Mouse (Mus musculus) spleen, adult 2 months (tissue): Measurements from ENCODE around the gene Itpkc. TPM values are rescaled to one million over a fixed set of nuclear protein-coding genes. Genes with fewer than 3 reads are reported as not detected.

ENCODE experiments used
- DNase-seq, 2 experiments: peaks; one replicate each; pipeline versions ENCODE4 v3.0.0 to v3.0.0-alpha.2; 2012 to 2021; ENCODE audit warnings: low spot score in 2 of 2, low read depth in 1 of 2
- H3K27ac ChIP-seq: fragments of 200-500 bp; 2 replicates; pipeline ENCODE4 v1.5.1; 2012; ENCODE audit warnings: low read length, inconsistent platforms; ENCODE audit not compliant: insufficient read depth
- H3K27me3 ChIP-seq: fragments of 200-500 bp; 2 replicates; pipeline ENCODE4 v1.6.1; 2012; ENCODE audit warnings: mild to moderate bottlenecking, moderate library complexity, low read length, inconsistent platforms; ENCODE audit not compliant: control insufficient read depth, insufficient read depth
- H3K36me3 ChIP-seq: fragments of 200-500 bp; 2 replicates; pipeline ENCODE4 v1.6.1; 2012; ENCODE audit warnings: mild to moderate bottlenecking, low read length, inconsistent platforms; ENCODE audit not compliant: control insufficient read depth, insufficient read depth
- H3K4me1 ChIP-seq: fragments of 200-500 bp; 2 replicates; pipeline ENCODE4 v1.6.1; 2011; ENCODE audit warnings: inconsistent platforms; ENCODE audit not compliant: control insufficient read depth, insufficient read depth, insufficient read length
- H3K4me3 ChIP-seq: fragments of 200-500 bp; 2 replicates; pipeline ENCODE4 v1.5.1; 2011; ENCODE audit warnings: mild to moderate bottlenecking, inconsistent platforms; ENCODE audit not compliant: insufficient read depth, insufficient read length; ENCODE audit errors: extremely low read depth
- CTCF ChIP-seq: fragments of 200-500 bp; IDR thresholded peaks from 2 replicates; pipeline ENCODE4 v1.5.1; 2011; ENCODE audit warnings: mild to moderate bottlenecking, inconsistent platforms; ENCODE audit not compliant: insufficient read depth, insufficient read length, insufficient replicate concordance; ENCODE audit errors: extremely low read depth
- POLR2A ChIP-seq: fragments of 200-500 bp; IDR thresholded peaks from 2 replicates; pipeline ENCODE4 v1.6.1; 2011; ENCODE audit warnings: low read depth, low read length, inconsistent platforms
- WGBS: fragments of 180-500 bp; shearing (Covaris S2); methylation state at CpG from one replicate; pipeline ENCODE4 v1.1.7; 2018; 5-methylcytosine and 5-hydroxymethylcytosine counted together
- polyA plus RNA-seq: library from polyadenylated mRNA; depleted of rRNA; stranded (reverse); fragments of >200 nt; gene quantifications from 2 replicates; pipeline ENCODE4 v1.2.3, GENCODE M21; 2012

The Itpkc gene
- polyA plus RNA-seq, 1 experiment, result 7.0 TPM

- peaks cover 11% of the 10 kb centered on the region for H3K36me3 ChIP-seq
- DNase-seq, result peak; percentile 95 to 100
- H3K4me1 ChIP-seq, result peaks cover 5% of the 10 kb centered on the region; the same call in 1 of the 2 replicates
- peak within 1 kb of the TSS; percentile 82 for H3K4me3 ChIP-seq
- WGBS, result under 1% methylated on average over 64 of the region's 64 CpGs
- H3K27me3 ChIP-seq, result no peaks in the 10 kb centered on the region
- TF ChIP-seq POLR2A (no peak; the same call in 1 of the 2 replicates), CTCF (no peak)
- peak within 1 kb of the TSS; percentile 93 for H3K27ac ChIP-seq
Measured at GRCm38 (mm10) chr7:27195681-27196611, 32.5 kb downstream of the Itpkc start, which contains the start of the genes BC024978 and Snrpa. Gene BC024978, plus strand, starts transcription at chr7:27195781. Gene Snrpa, minus strand, starts transcription at chr7:27196271.

GRCm38 (mm10) chr7:27193731-27194130, 34.7 kb downstream of the Itpkc start:
- H3K36me3 ChIP-seq, result peaks cover 27% of the 10 kb centered on the region
- 75% methylated on average over 4 of the region's 4 CpGs for WGBS
- TF ChIP-seq POLR2A, result no peak
- no peak for TF ChIP-seq CTCF
- peaks cover 5% of the 10 kb centered on the region; the same call in 1 of the 2 replicates for H3K4me1 ChIP-seq
- no peaks in the 10 kb centered on the region for H3K27me3 ChIP-seq
- H3K27ac ChIP-seq, result no peak overlapping the region
- DNase-seq, result no peak
- no peak overlapping the region for H3K4me3 ChIP-seq

- Histone ChIP-seq H3K36me3 (peaks cover 37% of the 10 kb centered on the region), H3K27ac (no peak overlapping the region), H3K4me3 (no peak overlapping the region), H3K4me1 (peaks cover 5% of the 10 kb centered on the region; the same call in 1 of the 2 replicates), H3K27me3 (no peaks in the 10 kb centered on the region)
- TF ChIP-seq POLR2A, result no peak
- TF ChIP-seq CTCF, result no peak
- no peak for DNase-seq
- WGBS, result 91% methylated on average over 5 of the region's 5 CpGs
Measured at GRCm38 (mm10) chr7:27192434-27192833, 36.0 kb downstream of the Itpkc start.

DNA sequence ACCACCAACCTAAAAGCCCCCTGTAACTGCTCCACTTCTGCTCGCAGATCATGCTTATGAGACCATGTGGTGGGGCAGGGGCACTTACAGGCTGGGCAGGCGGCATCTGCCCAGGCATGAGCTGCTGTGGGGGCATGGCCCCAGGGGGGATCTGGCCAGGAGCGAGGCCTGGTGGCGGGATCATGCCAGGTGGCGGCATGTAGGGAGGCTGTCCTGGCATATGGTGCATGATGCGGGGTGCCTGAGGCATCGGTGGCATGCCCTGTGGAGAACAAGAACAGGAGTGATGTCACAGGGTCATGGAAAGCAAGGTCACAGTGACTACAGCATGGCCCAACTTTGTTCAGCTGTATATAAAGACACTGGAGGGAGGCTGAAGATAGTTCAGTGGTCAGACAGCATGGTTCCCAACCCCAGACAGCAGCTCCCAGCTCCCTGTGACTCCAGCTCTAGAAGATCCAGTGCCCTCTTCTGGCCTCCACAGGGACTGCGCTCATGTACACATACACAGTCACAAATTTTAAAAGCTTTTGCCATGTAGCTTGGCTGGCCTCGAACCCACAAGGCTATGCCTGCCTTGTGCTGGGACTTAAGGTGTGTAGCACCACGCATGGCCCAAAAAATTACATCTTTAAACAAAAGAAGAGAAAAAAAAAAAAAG, 39.1 kb downstream of the Itpkc start:
- Histone ChIP-seq H3K36me3 (peaks cover 49% of the 10 kb centered on the region), H3K4me3 (no peak overlapping the region), H3K4me1 (no peaks in the 10 kb centered on the region), H3K27ac (no peak overlapping the region), H3K27me3 (no peaks in the 10 kb centered on the region)
- WGBS, result 96% methylated on average over 10 of the region's 10 CpGs
- DNase-seq, result no peak
- no peak for TF ChIP-seq POLR2A

DNA sequence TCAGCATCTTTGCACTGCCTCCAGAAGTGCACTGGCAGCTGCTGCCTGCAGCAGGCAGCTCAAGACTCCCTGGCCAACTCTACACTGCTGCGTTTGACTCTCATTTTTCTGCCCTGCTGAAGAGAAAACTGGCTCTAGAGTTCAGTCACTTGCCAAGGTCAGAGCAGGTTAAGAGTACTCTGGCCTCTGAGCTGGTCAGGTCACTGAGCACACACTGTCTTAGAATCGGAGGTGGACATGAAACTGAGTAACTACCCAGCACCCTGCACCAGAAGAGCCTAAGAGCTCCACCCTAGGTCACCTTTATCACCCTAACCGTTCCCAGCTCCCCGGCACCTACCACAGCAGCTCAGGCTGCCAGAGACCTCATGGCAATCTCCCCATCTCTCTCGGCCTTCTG, 42.5 kb downstream of the Itpkc start:
- Histone ChIP-seq H3K4me3 (no peak overlapping the region), H3K4me1 (no peaks in the 10 kb centered on the region), H3K27me3 (no peaks in the 10 kb centered on the region), H3K36me3 (peaks cover 42% of the 10 kb centered on the region), H3K27ac (no peak overlapping the region)
- 91% methylated on average over 5 of the region's 5 CpGs for WGBS
- no peak for DNase-seq
- TF ChIP-seq POLR2A (no peak), CTCF (no peak)

GRCm38 (mm10) chr7:27184964-27185363, 43.5 kb downstream of the Itpkc start:
- peaks cover 35% of the 10 kb centered on the region for H3K36me3 ChIP-seq
- 70% methylated on average over 3 of the region's 3 CpGs for WGBS

GRCm38 (mm10) chr7:27182498-27182897, 46.0 kb downstream of the Itpkc start:
- WGBS, result 85% methylated on average over 1 of the region's 1 CpGs
- H3K4me3 ChIP-seq, result no peak overlapping the region
- no peak overlapping the region for H3K27ac ChIP-seq
- DNase-seq, result no peak
- H3K4me1 ChIP-seq, result no peaks in the 10 kb centered on the region; the same call in 1 of the 2 replicates
- H3K27me3 ChIP-seq, result no peaks in the 10 kb centered on the region
- TF ChIP-seq POLR2A (no peak), CTCF (no peak)
- peaks cover 15% of the 10 kb centered on the region for H3K36me3 ChIP-seq

More at GRCm38 (mm10) chr7:27184964-27185363, 43.5 kb downstream of the Itpkc start:
- TF ChIP-seq CTCF (peak; percentile 65; the same call in 1 of the 2 replicates), POLR2A (no peak)
- H3K27ac ChIP-seq, result no peak overlapping the region
- H3K27me3 ChIP-seq, result no peaks in the 10 kb centered on the region
- no peaks in the 10 kb centered on the region for H3K4me1 ChIP-seq
- no peak for DNase-seq
- H3K4me3 ChIP-seq, result no peak overlapping the region
